Mouse (Mus musculus): ENCODE measurements around the gene Optn. TPM values are rescaled to one million over a fixed set of nuclear protein-coding genes. Genes with fewer than 3 reads are reported as not detected.

Gene Optn
- polyA plus RNA-seq (2015; fragmentation: Nextera tagmentation; extraction: Ambion mirVana) = 62.7 and 74.2 TPM in 2 replicates

- 0 out of 2 replicates have a peak, but pooled peaks have one; percentile 7 for TF ChIP-seq CTCF (IDR thresholded peaks at IDR 0.05; ENCODE audit: low read depth)
- 3% methylated on average over 63 of the region's 63 CpGs for WGBS
- peak within 1 kb of the TSS; percentile 94 for H3K27ac ChIP-seq (ENCODE audit: low read depth, low read length)
Observed at GRCm38 (mm10) chr2:5063299-5064205, at the start of gene Optn. Gene Optn, minus strand, starts transcription at chr2:5064051.

GRCm38 (mm10) chr2:5112785-5113291 lies 49.0 kb upstream of the Optn start:
- no peak for ATAC-seq
- H3K9ac ChIP-seq (ENCODE audit: low read depth, low read length) = no peak overlapping the region

More at GRCm38 (mm10) chr2:5063299-5064205, at the start of gene Optn:
- Histone ChIP-seq H3K36me3 (ENCODE audit: control insufficient read depth, insufficient read depth) (no peaks in the 10 kb centered on the region), H3K9me3 (ENCODE audit: control insufficient read depth) (no peaks in the 10 kb centered on the region), H3K4me3 (ENCODE audit: low read depth, low read length) (peak within 1 kb of the TSS; percentile 75), H3K4me1 (replicated peaks; ENCODE audit: control insufficient read depth, insufficient read depth, low read length) (peaks cover 4% of the 10 kb centered on the region; the same call in 1 of the 2 replicates), H3K9ac (ENCODE audit: low read depth, low read length) (peak within 1 kb of the TSS; percentile 71), H3K27me3 (replicated peaks; ENCODE audit: control insufficient read depth, insufficient read depth, low read length) (no peaks in the 10 kb centered on the region), H3K4me2 (replicated peaks; ENCODE audit: low read depth) (peak within 1 kb of the TSS; percentile 88)
- ATAC-seq = peak; percentile 72

GRCm38 (mm10) chr2:5102891-5103290 lies 39.0 kb upstream of the Optn start:
- ATAC-seq = no peak

More at GRCm38 (mm10) chr2:5112785-5113291, 49.0 kb upstream of the Optn start:
- TF ChIP-seq CTCF (IDR thresholded peaks at IDR 0.05; ENCODE audit: low read depth) = no peak
- no peaks in the 10 kb centered on the region for H3K36me3 ChIP-seq (ENCODE audit: control insufficient read depth, insufficient read depth)
- 24% methylated on average over 8 of the region's 8 CpGs for WGBS
- H3K9me3 ChIP-seq (ENCODE audit: control insufficient read depth) = no peaks in the 10 kb centered on the region
- H3K27me3 ChIP-seq (replicated peaks; ENCODE audit: control insufficient read depth, insufficient read depth, low read length) = no peaks in the 10 kb centered on the region
- no peak overlapping the region for H3K27ac ChIP-seq (ENCODE audit: low read depth, low read length)
- no peak overlapping the region for H3K4me2 ChIP-seq (replicated peaks; ENCODE audit: low read depth)
- no peaks in the 10 kb centered on the region for H3K4me1 ChIP-seq (replicated peaks; ENCODE audit: control insufficient read depth, insufficient read depth, low read length)
- H3K4me3 ChIP-seq (ENCODE audit: low read depth, low read length) = no peak overlapping the region

GRCm38 (mm10) chr2:5101743-5102245 lies 37.9 kb upstream of the Optn start:
- Histone ChIP-seq H3K4me2 (replicated peaks; ENCODE audit: low read depth) (no peak overlapping the region), H3K4me3 (ENCODE audit: low read depth, low read length) (no peak overlapping the region), H3K27ac (ENCODE audit: low read depth, low read length) (no peak overlapping the region), H3K9me3 (ENCODE audit: control insufficient read depth) (0 out of 2 replicates have a peak, but pooled peaks cover under 1% of the 10 kb centered on the region), H3K36me3 (ENCODE audit: control insufficient read depth, insufficient read depth) (no peaks in the 10 kb centered on the region), H3K27me3 (replicated peaks; ENCODE audit: control insufficient read depth, insufficient read depth, low read length) (no peaks in the 10 kb centered on the region), H3K4me1 (replicated peaks; ENCODE audit: control insufficient read depth, insufficient read depth, low read length) (no peaks in the 10 kb centered on the region), H3K9ac (ENCODE audit: low read depth, low read length) (no peak overlapping the region)
- no peak for TF ChIP-seq CTCF (IDR thresholded peaks at IDR 0.05; ENCODE audit: low read depth)
- no peak for ATAC-seq
- 87% methylated on average over 10 of the region's 10 CpGs for WGBS

More at GRCm38 (mm10) chr2:5102891-5103290, 39.0 kb upstream of the Optn start:
- no peak overlapping the region for H3K27ac ChIP-seq (ENCODE audit: low read depth, low read length)
- 55% methylated on average over 1 of the region's 1 CpGs for WGBS
- H3K27me3 ChIP-seq (replicated peaks; ENCODE audit: control insufficient read depth, insufficient read depth, low read length) = no peaks in the 10 kb centered on the region
- TF ChIP-seq CTCF (IDR thresholded peaks at IDR 0.05; ENCODE audit: low read depth) = no peak
- H3K9ac ChIP-seq (ENCODE audit: low read depth, low read length) = no peak overlapping the region
- H3K36me3 ChIP-seq (ENCODE audit: control insufficient read depth, insufficient read depth) = no peaks in the 10 kb centered on the region
- no peak overlapping the region for H3K4me3 ChIP-seq (ENCODE audit: low read depth, low read length)
- no peaks in the 10 kb centered on the region for H3K4me1 ChIP-seq (replicated peaks; ENCODE audit: control insufficient read depth, insufficient read depth, low read length)
- 0 out of 2 replicates have a peak, but pooled peaks cover 2% of the 10 kb centered on the region for H3K9me3 ChIP-seq (ENCODE audit: control insufficient read depth)
- no peak overlapping the region for H3K4me2 ChIP-seq (replicated peaks; ENCODE audit: low read depth)

GRCm38 (mm10) chr2:5099176-5099575 lies 35.3 kb upstream of the Optn start:
- no peak for ATAC-seq
- no peak for TF ChIP-seq CTCF (IDR thresholded peaks at IDR 0.05; ENCODE audit: low read depth)

More at GRCm38 (mm10) chr2:5099176-5099575, 35.3 kb upstream of the Optn start:
- no peaks in the 10 kb centered on the region for H3K9me3 ChIP-seq (ENCODE audit: control insufficient read depth)
- no peak overlapping the region for H3K4me3 ChIP-seq (ENCODE audit: low read depth, low read length)
- WGBS = 65% methylated on average over 6 of the region's 6 CpGs
- H3K36me3 ChIP-seq (ENCODE audit: control insufficient read depth, insufficient read depth) = no peaks in the 10 kb centered on the region
- H3K27ac ChIP-seq (ENCODE audit: low read depth, low read length) = no peak overlapping the region
- H3K27me3 ChIP-seq (replicated peaks; ENCODE audit: control insufficient read depth, insufficient read depth, low read length) = no peaks in the 10 kb centered on the region
- H3K4me2 ChIP-seq (replicated peaks; ENCODE audit: low read depth) = no peak overlapping the region
- no peaks in the 10 kb centered on the region for H3K4me1 ChIP-seq (replicated peaks; ENCODE audit: control insufficient read depth, insufficient read depth, low read length)
- H3K9ac ChIP-seq (ENCODE audit: low read depth, low read length) = no peak overlapping the region

Data from intestine, postnatal 0 days (tissue).